Mouse (Mus musculus) lung, embryonic 16.5 days (tissue): ENCODE measurements around the gene Ctcfl. TPM values are rescaled to one million over a fixed set of nuclear protein-coding genes. Genes with fewer than 3 reads are reported as not detected.
A peak's percentile ranks its signal among the peaks of the same experiment; 100 is the strongest.

ENCODE experiments used
- ATAC-seq: fragments of 200-750 bp; cut with Nextera tagmentation; 2 replicates; pipeline ENCODE4 v1.8.0; 2017; ENCODE audit warnings: low read depth, mild to moderate bottlenecking, moderate library complexity
- H3K27ac ChIP-seq: fragments of 300-500 bp; sonication (generic); 2 replicates; pipeline ENCODE4 v1.5.1; 2014; ENCODE audit warnings: mild to moderate bottlenecking, control low read depth, low read length
- H3K27me3 ChIP-seq: fragments of 300-500 bp; sonication (generic); 2 replicates; pipeline ENCODE4 v1.6.1; 2014; ENCODE audit warnings: low read depth, low read length, mixed read lengths; ENCODE audit not compliant: control insufficient read depth, insufficient read depth
- H3K36me3 ChIP-seq: fragments of 300-500 bp; sonication (generic); 2 replicates; pipeline ENCODE4 v1.6.1; 2014; ENCODE audit warnings: low read length; ENCODE audit not compliant: control insufficient read depth, insufficient read depth
- H3K4me1 ChIP-seq: fragments of 300-500 bp; sonication (generic); replicated peaks from 2 replicates; pipeline ENCODE4 v1.6.1; 2014; ENCODE audit warnings: low read length, mixed read lengths; ENCODE audit not compliant: control insufficient read depth, insufficient read depth
- H3K4me2 ChIP-seq: fragments of 300-500 bp; sonication (generic); 2 replicates; pipeline ENCODE4 v1.6.1; 2014; ENCODE audit warnings: low read depth, low read length, control low read depth
- H3K4me3 ChIP-seq: fragments of 300-500 bp; sonication (generic); 2 replicates; pipeline ENCODE4 v1.5.1; 2014; ENCODE audit warnings: mild to moderate bottlenecking, low read length, control low read depth
- H3K9ac ChIP-seq: fragments of 300-500 bp; sonication (generic); 2 replicates; pipeline ENCODE4 v1.6.1; 2014; ENCODE audit warnings: low read length, control low read depth
- H3K9me3 ChIP-seq: fragments of 300-500 bp; sonication (generic); 2 replicates; pipeline ENCODE4 v1.6.1; 2016; ENCODE audit warnings: low read length; ENCODE audit not compliant: control insufficient read depth
- WGBS: fragments of 180-500 bp; shearing (Covaris S2); extraction: QIAGEN DNeasy Blood & Tissue Kit; methylation state at CpG from one replicate; pipeline ENCODE4 v1.1.7; 2014; 5-methylcytosine and 5-hydroxymethylcytosine counted together
- polyA plus RNA-seq: library from polyadenylated mRNA; unstranded; fragments of >200 nt; fragmentation: Nextera tagmentation; extraction: Ambion mirVana; gene quantifications from 2 replicates; pipeline ENCODE4 v1.2.1, GENCODE M21; 2015

Gene Ctcfl
- polyA plus RNA-seq, 1 experiment from 2014 or later = 0.16 TPM

DNA sequence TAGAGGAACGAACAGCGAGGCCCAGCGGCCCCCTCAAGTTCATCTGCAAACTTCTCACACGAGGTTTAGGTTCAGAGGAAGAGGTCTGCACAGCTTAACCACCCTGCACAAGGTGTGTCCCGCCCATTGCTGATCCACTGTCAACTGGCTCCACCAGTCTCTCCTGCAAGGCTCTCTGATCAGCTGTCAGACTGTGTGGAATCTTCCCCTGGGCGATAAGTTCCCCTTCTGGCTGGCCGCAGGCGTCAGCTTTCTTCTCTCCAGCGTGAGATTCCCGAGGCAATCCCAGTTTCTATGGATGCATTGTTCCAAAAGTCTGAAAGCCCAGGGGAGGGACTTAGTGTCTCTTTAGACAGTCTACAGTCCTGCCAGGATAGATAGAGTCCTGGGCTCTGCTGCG lies 61.1 kb downstream of the Ctcfl start:
- H3K4me1 ChIP-seq = peaks cover 8% of the 10 kb centered on the region; the same call in 1 of the 2 replicates
- no peak overlapping the region for H3K4me3 ChIP-seq
- 55% methylated on average over 11 of the region's 11 CpGs for WGBS
- no peaks in the 10 kb centered on the region for H3K27me3 ChIP-seq
- H3K27ac ChIP-seq = no peak overlapping the region
- H3K9me3 ChIP-seq = no peaks in the 10 kb centered on the region
- H3K36me3 ChIP-seq = no peaks in the 10 kb centered on the region
- H3K4me2 ChIP-seq = no peak overlapping the region
- ATAC-seq = no peak
- H3K9ac ChIP-seq = no peak overlapping the region

DNA sequence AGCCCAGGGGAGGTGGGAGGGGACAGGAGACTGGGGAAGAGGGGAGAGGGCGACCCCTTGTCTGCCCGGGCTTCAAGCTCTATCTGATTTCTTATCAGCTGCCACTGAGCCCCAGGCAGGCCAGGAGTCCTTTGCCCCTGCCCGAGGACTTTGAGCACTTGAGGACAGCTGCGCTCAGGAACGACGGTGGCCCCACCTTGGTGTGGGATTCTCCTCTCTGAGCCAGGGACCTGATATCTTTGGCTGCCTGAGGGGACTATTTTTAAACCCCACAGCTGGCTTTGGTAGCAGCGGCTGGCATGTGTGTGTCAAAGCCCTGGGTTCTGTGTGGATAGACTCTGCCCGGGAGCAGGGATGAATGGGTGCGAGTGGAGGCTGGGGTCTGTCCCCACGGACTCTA lies 61.7 kb downstream of the Ctcfl start:
- H3K27ac ChIP-seq = no peak overlapping the region
- no peaks in the 10 kb centered on the region for H3K36me3 ChIP-seq
- H3K9me3 ChIP-seq = no peaks in the 10 kb centered on the region
- no peak for ATAC-seq
- H3K4me2 ChIP-seq = no peak overlapping the region
- no peak overlapping the region for H3K9ac ChIP-seq
- H3K4me1 ChIP-seq = peaks cover 8% of the 10 kb centered on the region; the same call in 1 of the 2 replicates
- H3K27me3 ChIP-seq = no peaks in the 10 kb centered on the region
- WGBS = 36% methylated on average over 10 of the region's 10 CpGs
- no peak overlapping the region for H3K4me3 ChIP-seq

DNA sequence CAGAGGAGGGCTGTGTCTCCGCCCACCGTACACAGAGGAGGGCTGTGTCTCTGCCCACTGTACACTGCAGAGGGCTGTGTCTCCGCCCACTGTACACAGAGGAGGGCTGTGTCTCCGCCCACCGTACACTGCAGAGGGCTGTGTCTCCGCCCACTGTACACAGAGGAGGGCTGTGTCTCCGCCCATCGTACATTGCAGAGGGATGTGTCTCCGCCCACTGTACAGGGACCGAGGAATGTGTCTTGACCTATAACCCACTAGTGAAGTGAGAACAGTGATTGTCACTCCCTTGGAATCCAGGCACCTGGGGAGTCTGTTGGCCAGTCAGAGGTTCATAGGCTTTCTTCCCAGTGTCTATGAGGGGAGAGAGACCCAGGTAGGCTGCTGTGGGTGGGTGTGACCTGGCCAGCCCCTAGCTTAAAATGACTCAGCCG lies 62.4 kb downstream of the Ctcfl start:
- Histone ChIP-seq H3K36me3 (no peaks in the 10 kb centered on the region), H3K9me3 (no peaks in the 10 kb centered on the region), H3K27ac (no peak overlapping the region), H3K4me2 (no peak overlapping the region), H3K9ac (no peak overlapping the region), H3K4me3 (no peak overlapping the region), H3K27me3 (no peaks in the 10 kb centered on the region), H3K4me1 (peaks cover 8% of the 10 kb centered on the region; the same call in 1 of the 2 replicates)
- no peak; the same call in 1 of the 2 replicates for ATAC-seq
- 59% methylated on average over 11 of the region's 11 CpGs for WGBS

DNA sequence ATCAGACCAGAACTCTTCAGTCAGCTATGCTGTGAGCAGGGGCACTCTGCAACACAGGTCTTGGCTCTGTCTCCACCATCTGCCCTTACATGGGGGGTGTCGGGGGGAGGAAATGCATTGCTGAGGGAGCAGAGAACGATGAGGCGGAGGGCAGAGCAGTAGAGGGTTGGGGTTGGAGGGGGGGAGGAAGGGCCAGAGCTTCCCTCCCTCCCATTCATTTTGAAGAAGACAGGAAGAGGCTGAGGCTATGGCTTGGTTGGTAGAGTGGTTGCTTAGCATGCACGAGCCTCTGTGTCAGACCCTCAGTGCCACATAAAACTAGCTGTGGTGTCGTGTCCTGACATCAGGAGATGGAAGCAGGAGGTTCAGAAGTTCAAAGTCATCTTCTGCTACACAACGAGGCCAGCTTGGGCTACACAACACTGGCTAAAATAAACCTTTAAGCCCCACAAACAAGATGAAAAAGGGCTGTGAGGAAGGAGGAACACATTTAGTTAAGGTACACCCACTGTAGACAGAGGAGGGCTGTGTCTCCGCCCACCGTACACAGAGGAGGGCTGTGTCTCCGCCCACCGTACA lies 62.9 kb downstream of the Ctcfl start:
- no peak for ATAC-seq
- Histone ChIP-seq H3K27me3 (no peaks in the 10 kb centered on the region), H3K4me1 (peaks cover 6% of the 10 kb centered on the region; the same call in 1 of the 2 replicates), H3K4me3 (no peak overlapping the region), H3K27ac (no peak overlapping the region), H3K4me2 (no peak overlapping the region), H3K9me3 (no peaks in the 10 kb centered on the region), H3K9ac (no peak overlapping the region), H3K36me3 (no peaks in the 10 kb centered on the region)
- WGBS = 60% methylated on average over 10 of the region's 10 CpGs

DNA sequence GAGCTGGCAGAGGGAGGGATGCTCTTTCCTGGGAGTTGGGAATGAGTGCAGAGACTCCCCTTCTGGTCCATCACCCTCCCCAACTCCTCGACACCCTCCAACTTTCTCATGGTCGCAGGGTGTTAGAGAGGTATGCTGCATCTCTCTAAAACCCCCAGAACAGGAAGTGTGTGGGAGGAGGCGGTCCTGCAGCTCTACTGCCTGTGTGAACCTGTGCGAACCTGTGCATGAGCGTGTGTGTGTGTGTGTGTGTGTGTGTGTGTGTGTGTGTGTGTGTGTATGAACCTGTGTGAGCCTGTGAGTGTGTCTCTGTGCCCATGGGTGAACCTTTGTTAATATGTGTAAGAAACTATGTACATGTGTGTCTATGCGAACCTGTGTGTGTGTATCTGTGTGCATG lies 65.5 kb downstream of the Ctcfl start:
- Histone ChIP-seq H3K9ac (no peak overlapping the region), H3K4me2 (no peak overlapping the region), H3K9me3 (no peaks in the 10 kb centered on the region), H3K4me3 (no peak overlapping the region), H3K27ac (no peak overlapping the region), H3K27me3 (no peaks in the 10 kb centered on the region), H3K4me1 (no peaks in the 10 kb centered on the region; the same call in 1 of the 2 replicates), H3K36me3 (no peaks in the 10 kb centered on the region)
- ATAC-seq = no peak
- WGBS = 63% methylated on average over 6 of the region's 6 CpGs

DNA sequence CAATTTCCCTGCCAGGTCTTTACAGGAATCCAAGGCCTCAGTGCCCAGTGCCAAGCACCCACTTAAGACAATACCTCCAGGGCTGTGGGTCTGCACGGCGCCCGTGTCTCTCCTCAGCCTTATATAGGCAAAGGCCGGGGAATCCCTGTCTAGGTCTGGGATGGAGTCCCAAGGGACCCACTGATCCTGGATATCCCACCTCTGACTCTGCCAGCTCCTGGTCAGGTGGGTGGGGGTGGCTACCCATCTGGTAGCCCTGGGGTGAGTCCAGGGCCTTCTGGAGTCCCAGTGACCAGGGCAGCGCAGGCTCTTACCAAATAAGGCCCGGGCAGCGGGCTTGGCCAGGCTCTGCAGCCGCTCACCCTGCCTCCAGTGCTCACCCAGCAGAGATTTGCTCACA lies 66.4 kb downstream of the Ctcfl start:
- ATAC-seq = no peak
- Histone ChIP-seq H3K4me2 (no peak overlapping the region), H3K4me1 (no peaks in the 10 kb centered on the region; the same call in 1 of the 2 replicates), H3K9ac (no peak overlapping the region), H3K27me3 (no peaks in the 10 kb centered on the region), H3K36me3 (no peaks in the 10 kb centered on the region), H3K27ac (no peak overlapping the region), H3K9me3 (no peaks in the 10 kb centered on the region), H3K4me3 (no peak overlapping the region)
- WGBS = 89% methylated on average over 8 of the region's 8 CpGs

DNA sequence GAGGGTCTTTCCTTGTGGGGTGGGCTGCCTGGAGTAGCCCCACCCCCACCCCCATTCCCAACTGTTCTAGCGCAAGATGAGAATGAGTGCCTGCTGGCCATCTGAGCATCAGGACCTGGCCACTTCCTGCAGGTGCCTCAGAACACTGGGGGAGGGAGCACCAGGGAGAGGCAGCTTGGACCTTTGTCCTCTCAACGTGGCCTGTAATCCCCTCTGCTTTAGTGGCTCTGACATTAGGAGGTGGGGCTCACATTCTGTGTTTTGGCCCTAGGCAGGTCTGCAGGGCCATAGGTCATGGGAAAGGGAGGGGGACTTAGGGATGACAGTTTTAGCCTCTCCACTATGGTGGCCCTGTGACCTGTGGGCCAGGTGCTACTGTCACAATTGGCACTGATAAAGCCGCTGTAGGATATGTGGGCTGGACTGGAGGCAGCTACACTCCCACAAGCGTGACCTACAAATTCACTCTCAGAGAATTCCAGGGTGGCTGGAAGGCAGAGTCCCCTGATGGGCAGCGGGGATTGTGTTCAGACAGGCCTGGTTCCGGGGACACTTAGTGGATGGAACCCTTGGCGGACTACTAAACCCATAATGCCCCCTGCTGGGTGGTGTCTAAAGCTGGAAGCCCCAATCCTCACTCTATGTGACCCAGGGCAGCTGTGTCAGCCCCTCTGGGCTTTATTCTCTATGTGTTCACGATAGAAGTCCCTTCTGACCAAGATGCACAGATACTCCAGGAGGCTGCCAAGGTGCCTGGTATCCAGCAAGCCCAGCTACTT lies 68.5 kb downstream of the Ctcfl start:
- 0 out of 2 replicates have a peak overlapping the region, but pooled peaks have one; percentile 11 for H3K9ac ChIP-seq
- H3K27ac ChIP-seq = no peak overlapping the region
- WGBS = 47% methylated on average over 8 of the region's 8 CpGs
- no peak overlapping the region for H3K4me2 ChIP-seq
- no peaks in the 10 kb centered on the region; the same call in 1 of the 2 replicates for H3K4me1 ChIP-seq
- no peak overlapping the region for H3K4me3 ChIP-seq
- H3K36me3 ChIP-seq = no peaks in the 10 kb centered on the region
- no peaks in the 10 kb centered on the region for H3K9me3 ChIP-seq
- H3K27me3 ChIP-seq = no peaks in the 10 kb centered on the region
- ATAC-seq = no peak

DNA sequence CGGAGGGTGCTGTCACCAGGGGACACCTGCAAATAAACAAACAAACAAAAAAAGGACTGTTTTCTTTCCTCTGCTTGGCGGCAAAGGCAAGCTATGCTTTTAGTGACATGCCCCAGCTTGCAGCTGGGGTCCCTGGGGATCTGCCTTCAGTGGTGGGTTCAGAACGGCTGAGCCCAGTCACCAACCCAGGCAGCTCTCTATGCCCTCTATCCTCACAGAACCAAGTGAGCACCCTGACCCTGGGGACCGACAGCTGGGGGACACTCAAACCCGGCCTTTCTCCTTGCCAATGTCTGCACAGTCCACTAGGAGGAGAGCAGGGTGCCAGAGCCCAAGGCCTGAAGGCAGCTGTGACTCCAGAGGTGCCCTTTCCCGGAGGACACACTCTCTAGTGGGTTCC lies 69.5 kb downstream of the Ctcfl start:
- H3K9me3 ChIP-seq = no peaks in the 10 kb centered on the region
- no peaks in the 10 kb centered on the region for H3K36me3 ChIP-seq
- H3K4me2 ChIP-seq = no peak overlapping the region
- no peaks in the 10 kb centered on the region; the same call in 1 of the 2 replicates for H3K4me1 ChIP-seq
- H3K27me3 ChIP-seq = no peaks in the 10 kb centered on the region
- no peak overlapping the region for H3K27ac ChIP-seq
- WGBS = 46% methylated on average over 6 of the region's 6 CpGs
- H3K9ac ChIP-seq = no peak overlapping the region
- ATAC-seq = no peak
- H3K4me3 ChIP-seq = no peak overlapping the region

DNA sequence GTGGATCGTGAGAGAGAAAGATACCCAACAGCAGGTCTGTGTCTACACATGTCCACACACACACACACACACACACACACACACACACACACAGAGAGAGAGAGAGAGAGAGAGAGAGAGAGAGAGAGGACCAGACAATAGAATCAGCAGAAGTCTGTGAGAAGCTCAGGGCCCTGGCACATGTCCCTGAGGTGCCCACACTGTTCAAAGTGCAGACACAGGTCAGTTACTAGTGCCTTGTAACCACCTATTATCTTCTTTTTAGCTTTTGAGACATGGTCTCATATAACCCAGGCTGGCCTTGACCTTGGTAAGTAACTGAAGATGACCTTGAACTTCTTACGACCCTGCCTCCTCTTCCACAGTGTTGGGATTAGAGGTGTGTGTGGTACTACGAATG lies 70.1 kb downstream of the Ctcfl start:
- Histone ChIP-seq H3K9ac (no peak overlapping the region), H3K27ac (no peak overlapping the region), H3K36me3 (no peaks in the 10 kb centered on the region), H3K4me1 (no peaks in the 10 kb centered on the region; the same call in 1 of the 2 replicates), H3K4me3 (no peak overlapping the region), H3K9me3 (no peaks in the 10 kb centered on the region), H3K4me2 (no peak overlapping the region), H3K27me3 (no peaks in the 10 kb centered on the region)
- 80% methylated on average over 3 of the region's 3 CpGs for WGBS
- no peak for ATAC-seq
